In genomic region chr11:115157933-115158719, GRCm38 (mm10) we compare ENCODE assay signal across 10 mouse cellular contexts. TPM values are rescaled to one million over a fixed set of nuclear protein-coding genes. Genes with fewer than 3 reads are reported as not detected.
DNase-seq lines count a peak whose midpoint lies in the region; ATAC-seq and TF ChIP-seq lines count a peak whose summit lies in the region.
"Had no signal": no experiment of that assay in that cellular context is flagged by ENCODE, and none has a peak within 500 bp of the region (broad histone marks: within the 10 kb centered on the region; RNA-seq: fewer than 3 reads in every experiment).

No protein-coding gene starts in this region.

- no peak overlapping the region for H3K27ac ChIP-seq in cerebellum, adult 2 months (ENCODE audit: insufficient read depth, low read length)
- no peak overlapping the region for H3K27ac ChIP-seq in midbrain, embryonic 11.5 days (ENCODE audit: low read depth, low read length)
- no peak overlapping the region for H3K27ac ChIP-seq in midbrain, embryonic 15.5 days
- H3K27ac ChIP-seq in macrophage: peak overlapping the region; percentile 32

- H3K4me1 ChIP-seq in cerebellum, adult 2 months (ENCODE audit: control insufficient read depth, insufficient read depth, low read length): peaks cover 7% of the 10 kb centered on the region; the same call in 1 of the 2 replicates
- H3K4me1 ChIP-seq in midbrain, embryonic 11.5 days (ENCODE audit: control insufficient read depth, insufficient read depth, low read length): peaks cover 12% of the 10 kb centered on the region
- peaks cover 17% of the 10 kb centered on the region for H3K4me1 ChIP-seq in midbrain, embryonic 15.5 days

- no peak for TF ChIP-seq POLR2A in cerebellum, adult 2 months (IDR thresholded peaks at IDR 0.05; ENCODE audit: borderline replicate concordance, insufficient read depth, low read length)

- TF ChIP-seq CTCF in cerebellum, adult 2 months (IDR thresholded peaks at IDR 0.05; ENCODE audit: borderline replicate concordance, insufficient read depth, low read depth, low read length): no peak

- no peaks in the 10 kb centered on the region for H3K27me3 ChIP-seq in cerebellum, adult 2 months (ENCODE audit: control insufficient read depth, insufficient read depth, low read length)
- H3K27me3 ChIP-seq in midbrain, embryonic 11.5 days (ENCODE audit: control insufficient read depth, insufficient read depth, low read length): peaks cover 33% of the 10 kb centered on the region
- H3K27me3 ChIP-seq in midbrain, embryonic 15.5 days (replicated peaks): peaks cover 58% of the 10 kb centered on the region

- H3K4me3 ChIP-seq in cerebellum, adult 2 months (replicated peaks; ENCODE audit: insufficient read depth, low read depth, low read length): no peak overlapping the region
- no peak overlapping the region for H3K4me3 ChIP-seq in midbrain, embryonic 11.5 days (ENCODE audit: low read depth, low read length)
- H3K4me3 ChIP-seq in midbrain, embryonic 15.5 days: no peak overlapping the region
- no peak overlapping the region for H3K4me3 ChIP-seq in macrophage (ENCODE audit: inconsistent target)

- H3K36me3 ChIP-seq in midbrain, embryonic 11.5 days (ENCODE audit: control insufficient read depth, insufficient read depth, low read length): no peaks in the 10 kb centered on the region
- no peaks in the 10 kb centered on the region for H3K36me3 ChIP-seq in midbrain, embryonic 15.5 days (replicated peaks)
- no peaks in the 10 kb centered on the region for H3K36me3 ChIP-seq in macrophage (ENCODE audit: inconsistent target)

- WGBS in cerebellum, adult 2 months: 50% methylated on average over 12 of the region's 12 CpGs
- 26% methylated on average over 12 of the region's 12 CpGs for WGBS in midbrain, embryonic 11.5 days
- WGBS in midbrain, embryonic 15.5 days: 39% methylated on average over 12 of the region's 12 CpGs
- WGBS in macrophage (ENCODE audit: missing documents): 14% methylated on average over 11 of the region's 12 CpGs

- H3K4me2 ChIP-seq in midbrain, embryonic 11.5 days: no peak overlapping the region
- no peak overlapping the region for H3K4me2 ChIP-seq in midbrain, embryonic 15.5 days

- no peak overlapping the region for H3K9ac ChIP-seq in midbrain, embryonic 11.5 days (ENCODE audit: low read length)
- no peak overlapping the region for H3K9ac ChIP-seq in midbrain, embryonic 15.5 days

- no peaks in the 10 kb centered on the region; the same call in 1 of the 2 replicates for H3K79me2 ChIP-seq in macrophage (ENCODE audit: inconsistent target)

- DNase-seq in cerebellum, adult 11 months: peak; percentile 10
- no peak for DNase-seq in cerebellum, adult 2 months
- DNase-seq in midbrain, embryonic 11.5 days (ENCODE audit: low spot score, missing footprints): peak; percentile 82
- DNase-seq in yolk sac, embryonic 10.5 days (ENCODE audit: low spot score): peak; percentile 3
- no peak for DNase-seq in ovary, adult 18-20 months (ENCODE audit: low spot score)
- DNase-seq: cerebellum, postnatal 14 days had no signal

- H3K9me3 ChIP-seq in midbrain, embryonic 11.5 days (ENCODE audit: control insufficient read depth, low read length): no peaks in the 10 kb centered on the region
- no peaks in the 10 kb centered on the region for H3K9me3 ChIP-seq in midbrain, embryonic 15.5 days

- ATAC-seq in midbrain, embryonic 11.5 days (ENCODE audit: low FRiP score): no peak
- no peak for ATAC-seq in midbrain, embryonic 15.5 days (replicated peaks)
- ATAC-seq in frontal cortex, adult (ENCODE audit: low TSS enrichment): no peak

RNA-seq across cellular contexts. Expression of gene Slc9a3r1, which starts 5.0 kb away (rescaled TPM):
- 87.2 and 87.9 TPM in 2 replicates for polyA plus RNA-seq in cerebellum, adult 2 months (2012; rRNA removed)
- polyA plus RNA-seq in midbrain, embryonic 11.5 days (2014; fragmentation: Nextera tagmentation; extraction: Ambion mirVana): 26.8 and 32.0 TPM in 2 replicates
- 46.4 and 54.6 TPM in 2 replicates for polyA plus RNA-seq in midbrain, embryonic 15.5 days (2015; fragmentation: Nextera tagmentation; extraction: Ambion mirVana)
- 100 to 1,000 TPM in 8 of 26 experiments, 10 to 100 TPM in 18; 30.3 to 205 (median 67.7) TPM for total RNA-seq in macrophage (2018; cell fraction: chromatin; rRNA removed)
- total RNA-seq in macrophage (2018; cell fraction: cytosol; rRNA removed): 100 to 1,000 TPM; 153 to 311 (median 221) TPM
- total RNA-seq in macrophage (2018; cell fraction: nucleus; rRNA removed): 100 to 1,000 TPM in 15 of 26 experiments, 10 to 100 TPM in 11; 74.2 to 183 (median 104) TPM
- 158 to 302 TPM (median 169 TPM) in 3 replicates for polyA plus RNA-seq in macrophage (2018)

RNA-seq across cellular contexts. Expression of gene Cd300lf, which starts 24.3 kb away (rescaled TPM):
- polyA plus RNA-seq in cerebellum, adult 2 months (2012; rRNA removed): 0.57 and 0.72 TPM in 2 replicates
- polyA plus RNA-seq in midbrain, embryonic 11.5 days (2014; fragmentation: Nextera tagmentation; extraction: Ambion mirVana): not detected in 2 replicates
- polyA plus RNA-seq in midbrain, embryonic 15.5 days (2015; fragmentation: Nextera tagmentation; extraction: Ambion mirVana): 0.20 and 0.27 TPM in 2 replicates
- 100 to 1,000 TPM in 23 of 26 experiments, 10 to 100 TPM in 3; 48.1 to 568 (median 332) TPM for total RNA-seq in macrophage (2018; cell fraction: chromatin; rRNA removed)
- total RNA-seq in macrophage (2018; cell fraction: cytosol; rRNA removed): 100 to 1,000 TPM in 6 of 26 experiments, 10 to 100 TPM in 20; 54.6 to 145 (median 88.2) TPM
- total RNA-seq in macrophage (2018; cell fraction: nucleus; rRNA removed): 100 to 1,000 TPM in 24 of 26 experiments, 10 to 100 TPM in 2; 52.4 to 465 (median 283) TPM
- 76.9 to 122 TPM (median 90.4 TPM) in 3 replicates for polyA plus RNA-seq in macrophage (2018)
- polyA plus RNA-seq: C2C12 had no signal

RNA-seq across cellular contexts. Expression of gene Tmem104, which starts 29.2 kb away (rescaled TPM):
- 12.5 and 13.3 TPM in 2 replicates for polyA plus RNA-seq in cerebellum, adult 2 months (2012; rRNA removed)
- 6.2 and 9.2 TPM in 2 replicates for polyA plus RNA-seq in midbrain, embryonic 11.5 days (2014; fragmentation: Nextera tagmentation; extraction: Ambion mirVana)
- 12.6 and 15.3 TPM in 2 replicates for polyA plus RNA-seq in midbrain, embryonic 15.5 days (2015; fragmentation: Nextera tagmentation; extraction: Ambion mirVana)
- 100 to 1,000 TPM in 12 of 26 experiments, 10 to 100 TPM in 13, 1 to 10 TPM in 1; 7.7 to 184 (median 90.9) TPM for total RNA-seq in macrophage (2018; cell fraction: chromatin; rRNA removed)
- total RNA-seq in macrophage (2018; cell fraction: cytosol; rRNA removed): 100 to 1,000 TPM in 22 of 26 experiments, 10 to 100 TPM in 4; 67.8 to 188 (median 142) TPM
- total RNA-seq in macrophage (2018; cell fraction: nucleus; rRNA removed): 100 to 1,000 TPM in 23 of 26 experiments, 10 to 100 TPM in 3; 16.8 to 258 (median 153) TPM
- 86.7 to 149 TPM (median 97.3 TPM) in 3 replicates for polyA plus RNA-seq in macrophage (2018)

RNA-seq across cellular contexts. Expression of gene Nat9, which starts 29.5 kb away (rescaled TPM):
- 30.8 and 37.5 TPM in 2 replicates for polyA plus RNA-seq in cerebellum, adult 2 months (2012; rRNA removed)
- polyA plus RNA-seq in midbrain, embryonic 11.5 days (2014; fragmentation: Nextera tagmentation; extraction: Ambion mirVana): 17.7 and 19.2 TPM in 2 replicates
- polyA plus RNA-seq in midbrain, embryonic 15.5 days (2015; fragmentation: Nextera tagmentation; extraction: Ambion mirVana): 22.5 and 25.5 TPM in 2 replicates
- total RNA-seq in macrophage (2018; cell fraction: chromatin; rRNA removed): 100 to 1,000 TPM in 1 of 26 experiments, 10 to 100 TPM in 21, 1 to 10 TPM in 4; 2.6 to 108 (median 36.9) TPM
- 100 to 1,000 TPM in 1 of 26 experiments, 10 to 100 TPM in 25; 28.0 to 101 (median 57.2) TPM for total RNA-seq in macrophage (2018; cell fraction: cytosol; rRNA removed)
- total RNA-seq in macrophage (2018; cell fraction: nucleus; rRNA removed): 10 to 100 TPM in 25 of 26 experiments, 1 to 10 TPM in 1; 9.0 to 78.5 (median 40.6) TPM
- polyA plus RNA-seq in macrophage (2018): 49.9 to 79.6 TPM (median 50.9 TPM) in 3 replicates

Comparison
In these comparisons a context has a peak if more than half of its experiments do, and no peak if none do; other contexts are left out.
1. DNase-seq: peak in cerebellum, adult 11 months (single experiment), midbrain, embryonic 11.5 days (single experiment) and yolk sac, embryonic 10.5 days (single experiment); none in cerebellum, adult 2 months (0 of 2) and ovary, adult 18-20 months (single experiment).
2. RNA of gene Cd300lf, which starts 24.3 kb away (polyA plus RNA-seq): 76.9 to 122 TPM in macrophage; 0.57 to 0.72 TPM in cerebellum, adult 2 months, 0.20 to 0.27 TPM in midbrain, embryonic 15.5 days and not detected in midbrain, embryonic 11.5 days; every median in the first group is over 10 times any median in the second.